Mouse (Mus musculus) cerebellum, adult 18-20 months (tissue): ENCODE measurements around the gene Trp53i13.
"Not testable (repeated sequence)": the region's sequence is repeated elsewhere in the genome, so short reads cannot be mapped to it uniquely, and the experiment has no call there.

ENCODE experiments used
- DNase-seq, 2 experiments: peaks; one replicate each; pipeline ENCODE4 v3.0.0; 2021

Trp53i13 gene

DNA sequence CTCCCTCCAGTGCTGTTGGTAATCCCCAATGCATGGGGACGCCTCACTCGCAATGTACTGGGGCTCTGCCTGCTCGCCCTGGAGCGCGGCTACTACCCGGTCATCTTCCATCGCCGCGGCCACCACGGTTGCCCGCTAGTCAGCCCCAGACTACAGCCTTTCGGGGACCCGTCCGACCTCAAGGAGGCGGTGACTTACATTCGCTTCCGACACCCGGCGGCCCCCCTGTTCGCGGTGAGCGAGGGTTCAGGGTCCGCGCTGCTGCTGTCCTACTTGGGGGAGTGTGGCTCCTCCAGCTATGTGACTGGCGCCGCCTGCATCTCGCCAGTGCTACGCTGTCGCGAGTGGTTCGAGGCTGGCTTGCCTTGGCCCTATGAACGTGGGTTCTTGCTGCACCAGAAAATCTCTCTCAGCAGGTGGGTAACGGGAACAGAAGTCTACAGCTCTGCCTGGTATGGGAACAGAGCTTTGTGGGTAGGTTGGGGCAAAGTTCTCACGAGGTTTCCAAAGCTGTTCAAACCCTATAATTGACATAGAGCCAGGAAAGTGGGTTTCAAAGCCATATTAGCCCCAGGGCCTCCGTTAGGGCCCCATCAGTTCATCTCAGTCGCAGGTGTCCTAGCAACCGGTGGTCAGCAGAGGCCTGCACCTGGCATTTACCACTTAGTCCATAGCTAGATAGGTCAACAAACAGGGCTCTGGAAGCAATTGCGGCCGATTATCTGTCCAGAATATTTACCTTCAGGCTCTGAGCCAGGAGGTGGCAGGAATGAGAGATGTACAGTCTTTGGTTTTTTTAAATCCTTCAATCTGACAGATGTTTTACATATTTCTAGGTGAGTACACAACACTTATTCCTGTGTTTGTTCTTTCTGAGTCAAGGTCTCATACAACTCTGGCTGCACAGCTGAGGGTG lies at the start of gene Trp53i13:
Trp53i13 (minus strand) TSS at position 344 of the 916 bp plus-strand sequence.
- DNase-seq: peak in 1 of 2 experiments; percentile 28

DNA sequence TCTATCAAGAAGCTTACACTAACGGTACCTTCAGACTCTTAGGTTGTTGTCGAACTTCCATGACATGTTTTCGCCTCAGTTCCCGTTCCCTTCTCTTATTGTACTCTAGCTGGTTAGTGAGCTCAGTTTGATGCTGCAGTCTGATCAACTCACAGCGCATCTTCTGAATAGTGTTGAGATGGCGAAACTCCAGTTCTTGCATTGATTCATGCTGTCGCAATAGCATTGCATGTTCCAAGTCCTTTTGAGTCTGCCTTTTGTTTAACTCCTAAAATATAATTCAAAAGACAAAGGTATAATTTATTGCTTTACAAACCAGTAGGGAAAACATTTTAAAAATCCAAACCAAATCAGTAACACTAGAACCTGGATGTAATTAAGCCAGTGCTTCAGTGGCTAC lies 29.5 kb upstream of the Trp53i13 start:
- DNase-seq: no peak

DNA sequence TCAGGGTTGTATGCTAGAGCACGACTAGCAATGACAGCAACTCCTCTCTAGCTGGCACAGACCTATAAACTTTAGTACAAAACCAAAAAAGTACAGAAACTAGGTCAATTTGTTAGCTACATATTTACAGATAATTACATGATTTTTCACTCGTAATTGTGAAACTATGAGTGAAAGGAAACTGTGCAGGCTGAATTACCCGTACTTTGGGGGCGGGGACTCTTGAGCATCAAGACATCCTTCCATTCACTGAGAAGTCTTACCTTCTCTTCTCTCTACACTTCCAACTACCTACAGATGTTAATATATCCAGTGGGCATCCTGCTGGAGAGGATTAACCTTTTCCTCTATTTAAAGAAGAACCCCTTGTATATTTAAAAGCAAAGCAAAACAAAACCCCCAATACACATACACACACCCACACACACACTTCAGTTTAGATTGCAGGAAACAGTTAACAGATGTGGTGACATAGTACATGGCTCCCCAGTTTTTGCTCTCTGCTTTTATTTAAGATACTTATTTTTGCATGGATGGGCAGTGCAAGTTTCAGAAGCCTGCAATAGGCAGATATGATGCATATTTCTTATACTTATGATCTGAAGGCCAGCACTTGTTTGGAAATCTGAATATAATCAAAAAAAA lies 16.5 kb upstream of the Trp53i13 start:
- no peak for DNase-seq

DNA sequence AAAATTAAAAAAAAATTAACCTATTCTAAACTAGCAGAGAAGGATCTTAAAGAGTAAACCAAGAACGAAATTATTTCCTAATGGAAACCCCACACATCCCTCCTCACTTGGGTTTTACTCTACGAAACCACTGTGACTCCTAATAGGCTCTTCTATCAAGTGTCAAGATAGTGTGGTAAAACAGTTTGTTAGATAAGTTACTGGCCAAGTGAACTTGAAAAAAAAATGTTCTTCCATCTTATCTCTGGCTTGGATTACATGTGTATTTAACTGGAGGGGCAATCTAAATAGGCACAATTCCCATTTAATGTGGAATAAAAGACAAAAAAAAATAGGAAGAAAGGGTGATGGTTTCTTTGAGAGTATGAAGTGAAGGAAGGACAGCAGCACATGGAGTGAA lies 15.1 kb upstream of the Trp53i13 start:
- DNase-seq: no peak

DNA sequence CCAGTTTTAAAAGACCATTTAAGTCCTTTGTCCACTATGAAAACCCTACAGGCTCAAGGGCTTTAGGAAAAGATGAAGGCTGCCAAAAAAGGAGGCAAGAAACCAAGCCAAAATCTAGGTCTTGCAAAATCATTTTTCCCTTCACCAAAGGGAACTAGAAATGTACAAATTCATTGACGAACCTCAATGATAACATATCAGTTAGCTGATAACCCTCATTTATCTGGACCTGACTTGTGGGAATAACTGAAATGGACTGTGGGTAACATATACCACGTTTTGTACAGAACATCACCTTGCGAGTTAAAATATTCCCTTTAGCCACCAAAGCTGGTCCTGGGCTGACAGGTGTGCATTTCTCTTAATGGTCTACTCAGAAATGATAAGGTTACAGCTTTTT lies 13.9 kb upstream of the Trp53i13 start:
- DNase-seq: no peak

DNA sequence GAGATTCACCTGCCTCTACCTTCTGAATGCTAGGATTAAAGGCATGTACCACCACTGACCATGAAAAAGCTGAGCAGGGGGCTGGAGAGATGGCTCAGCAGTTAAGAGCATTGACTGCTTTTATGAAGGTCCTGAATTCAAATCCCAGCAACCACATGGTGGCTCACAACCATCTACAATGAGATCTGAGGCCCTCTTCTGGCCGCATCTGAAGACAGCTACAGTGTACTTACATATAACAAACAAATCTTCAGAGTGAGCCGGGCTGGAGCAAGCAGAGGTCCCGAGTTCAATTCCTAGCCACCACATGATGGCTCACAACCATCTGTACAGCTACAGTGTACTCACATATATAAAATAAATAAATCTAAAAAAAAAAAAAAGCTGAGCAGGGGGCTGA lies 12.6 kb upstream of the Trp53i13 start:
- not testable (repeated sequence) for DNase-seq

DNA sequence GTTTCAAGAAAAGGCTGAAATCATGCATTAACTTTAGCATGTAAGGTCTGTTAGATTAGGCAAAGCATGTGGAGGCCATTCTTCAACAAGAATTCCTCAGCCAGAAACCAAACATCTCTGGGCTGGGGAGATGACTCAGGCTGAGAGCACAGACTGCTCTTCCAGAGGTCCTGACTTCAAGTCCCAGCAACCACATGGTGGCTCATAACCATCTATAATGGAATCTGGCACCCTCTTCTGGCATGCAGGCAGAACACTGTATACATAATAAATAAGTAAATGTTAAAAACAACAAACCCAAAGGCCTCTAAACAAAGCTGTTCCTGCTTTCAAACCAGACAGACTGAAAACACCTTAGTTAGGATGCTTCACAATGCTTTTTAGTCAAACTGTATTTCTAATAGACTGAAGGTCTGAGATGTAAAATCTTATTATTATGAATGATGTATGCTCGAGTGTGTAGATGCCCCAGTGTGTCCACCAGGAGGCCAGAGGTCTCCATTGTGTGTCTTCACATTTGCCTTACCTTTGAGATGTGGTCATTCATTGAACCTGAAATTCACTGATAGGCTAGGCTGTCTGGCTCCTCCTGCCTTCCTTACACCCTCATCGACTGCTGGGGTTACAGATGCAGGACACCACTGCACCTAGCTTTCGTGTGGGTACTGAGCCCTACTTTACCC lies 10.2 kb upstream of the Trp53i13 start:
- DNase-seq: no peak

DNA sequence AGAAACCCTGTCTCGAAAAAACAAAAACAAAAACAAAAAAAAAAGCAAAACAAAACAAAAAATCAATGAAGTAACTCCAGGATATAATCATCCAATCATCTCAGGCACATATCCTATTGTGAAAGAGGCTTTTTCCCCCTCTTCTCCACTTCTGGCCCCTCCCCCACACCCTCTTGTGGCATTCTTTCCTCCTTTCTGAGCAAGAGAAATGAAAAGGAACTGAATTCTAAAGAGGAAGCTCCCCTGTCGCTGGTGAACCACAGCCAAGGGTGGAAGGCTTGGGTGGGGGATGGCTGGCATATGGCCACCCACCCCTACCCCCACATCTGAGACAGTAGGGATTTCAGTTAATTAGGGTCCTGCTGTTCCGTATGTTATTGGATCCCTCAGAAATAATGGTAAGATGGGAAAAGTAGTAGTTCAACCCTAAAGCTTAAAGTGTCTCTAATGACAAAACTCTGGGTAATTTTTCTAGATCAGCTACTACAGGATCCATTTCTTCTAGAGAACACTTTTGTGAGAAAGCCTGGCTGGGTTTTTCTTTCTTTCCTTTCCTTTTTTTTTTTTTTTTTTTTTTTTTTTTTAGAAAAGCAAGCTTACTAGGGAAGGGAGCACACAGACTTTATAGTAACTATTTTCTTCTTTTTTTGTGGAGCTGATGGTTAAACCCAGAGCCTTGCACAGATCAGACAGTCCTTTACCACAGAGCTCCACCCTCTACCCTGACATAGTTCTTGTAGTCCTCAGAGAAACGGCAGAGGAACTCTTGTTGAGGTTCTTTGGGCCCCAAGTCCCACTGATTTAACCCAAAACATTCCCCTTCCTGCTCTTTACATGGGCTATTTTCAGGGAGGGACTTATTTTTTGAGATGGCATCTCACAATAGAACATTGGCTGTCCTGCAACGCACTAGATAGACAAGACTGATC lies 5.1 kb upstream of the Trp53i13 start:
- no peak for DNase-seq

DNA sequence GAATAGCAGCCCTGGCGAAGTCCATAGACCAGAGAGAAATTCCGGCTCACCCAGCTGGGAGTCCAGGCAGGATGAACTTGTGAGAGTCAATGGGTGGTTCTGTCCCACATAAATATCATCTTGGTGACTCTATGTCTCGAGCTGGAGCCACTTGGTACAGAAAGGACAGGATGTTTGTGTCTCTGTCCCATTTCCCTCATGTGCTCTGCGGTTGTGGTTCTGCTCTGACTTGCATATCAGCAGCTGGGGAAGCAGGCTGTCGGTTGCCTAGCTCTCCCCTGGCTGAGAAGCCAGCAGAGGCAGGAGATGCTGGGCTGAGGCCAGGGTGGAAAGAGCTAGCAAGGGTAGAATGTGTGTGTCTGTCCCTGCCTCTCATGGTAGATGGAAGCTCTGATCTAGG lies 3.3 kb upstream of the Trp53i13 start, which contains the start of gene Gm10392:
Gm10392 (minus strand) TSS at position 156 of the 400 bp plus-strand sequence.
- no peak for DNase-seq

DNA sequence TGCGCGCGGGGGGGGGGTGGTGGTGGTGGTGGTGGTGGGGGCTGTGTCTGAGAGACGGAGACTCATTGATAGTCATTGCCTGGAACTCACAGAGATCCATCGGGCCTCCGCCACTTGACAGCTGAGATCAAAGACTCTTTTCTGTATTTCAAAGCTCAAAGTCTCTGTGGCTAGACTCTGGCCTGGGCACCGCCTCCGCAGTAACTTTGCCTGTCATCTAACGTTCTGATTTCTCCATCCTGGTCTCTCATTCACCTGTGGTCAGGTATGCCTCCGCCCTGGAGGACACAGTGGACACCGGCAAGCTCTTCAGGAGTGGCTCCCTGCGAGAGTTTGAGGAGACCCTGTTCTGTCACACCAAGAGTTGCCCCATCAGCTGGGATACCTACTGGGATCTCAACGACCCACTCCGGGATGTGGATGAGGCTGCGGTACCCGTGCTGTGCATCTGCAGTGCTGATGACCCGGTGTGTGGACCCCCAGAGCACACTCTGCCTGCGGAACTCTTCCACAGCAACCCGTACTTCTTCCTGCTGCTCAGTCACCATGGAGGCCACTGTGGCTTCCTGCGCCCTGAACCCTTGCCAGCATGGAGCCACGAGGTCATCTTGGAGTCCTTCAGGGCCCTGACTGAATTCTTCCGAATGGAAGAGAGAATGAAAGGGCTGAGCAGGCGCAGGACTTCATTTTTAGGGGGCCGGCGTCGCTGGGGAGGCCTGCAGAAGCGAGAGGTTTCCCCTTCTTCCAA lies 2.4 kb upstream of the Trp53i13 start:
- DNase-seq: peak in 1 of 2 experiments; percentile 2

DNA sequence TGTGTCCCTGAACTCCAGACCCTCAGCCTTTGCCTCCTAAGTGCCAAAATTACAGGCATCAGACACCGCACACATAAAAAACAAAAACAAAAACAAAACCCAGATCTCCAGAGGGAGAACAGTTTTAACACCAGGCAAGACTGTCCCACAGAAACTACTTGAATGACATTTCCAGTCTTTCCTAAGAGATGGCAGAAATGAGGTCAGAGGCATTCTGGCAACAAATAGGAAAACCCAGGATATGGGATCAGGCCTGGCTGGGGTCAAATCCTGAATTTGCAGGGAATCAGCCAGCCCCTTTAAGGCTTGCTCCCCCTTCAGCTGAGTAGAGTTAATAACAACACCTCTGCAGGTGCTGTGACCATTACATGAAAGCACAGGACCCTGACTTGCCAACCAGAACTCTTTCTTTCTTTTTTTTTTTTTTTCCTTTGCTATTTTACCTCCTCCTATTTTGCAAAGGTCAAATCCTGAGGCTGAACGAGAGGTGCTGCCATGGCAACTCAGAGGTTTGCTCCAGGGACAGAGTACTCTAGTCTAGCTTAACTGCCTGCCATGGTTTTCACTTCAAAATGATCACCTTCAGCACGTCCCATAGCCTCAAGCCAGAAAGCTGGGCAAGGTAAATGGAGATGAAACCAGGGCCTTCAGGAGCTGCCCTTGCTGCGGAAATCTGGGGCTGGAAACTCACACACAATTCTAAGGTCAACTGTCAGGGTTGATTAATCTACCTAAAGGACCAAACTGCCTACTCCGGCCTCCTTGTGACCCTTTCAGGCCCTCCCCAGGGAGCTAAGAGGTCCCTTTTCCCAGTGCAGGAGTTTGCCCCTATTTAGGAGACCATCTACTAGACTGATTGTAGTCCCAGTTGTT lies 1.0 kb upstream of the Trp53i13 start:
- peak in 1 of 2 experiments; percentile 5 for DNase-seq

DNA sequence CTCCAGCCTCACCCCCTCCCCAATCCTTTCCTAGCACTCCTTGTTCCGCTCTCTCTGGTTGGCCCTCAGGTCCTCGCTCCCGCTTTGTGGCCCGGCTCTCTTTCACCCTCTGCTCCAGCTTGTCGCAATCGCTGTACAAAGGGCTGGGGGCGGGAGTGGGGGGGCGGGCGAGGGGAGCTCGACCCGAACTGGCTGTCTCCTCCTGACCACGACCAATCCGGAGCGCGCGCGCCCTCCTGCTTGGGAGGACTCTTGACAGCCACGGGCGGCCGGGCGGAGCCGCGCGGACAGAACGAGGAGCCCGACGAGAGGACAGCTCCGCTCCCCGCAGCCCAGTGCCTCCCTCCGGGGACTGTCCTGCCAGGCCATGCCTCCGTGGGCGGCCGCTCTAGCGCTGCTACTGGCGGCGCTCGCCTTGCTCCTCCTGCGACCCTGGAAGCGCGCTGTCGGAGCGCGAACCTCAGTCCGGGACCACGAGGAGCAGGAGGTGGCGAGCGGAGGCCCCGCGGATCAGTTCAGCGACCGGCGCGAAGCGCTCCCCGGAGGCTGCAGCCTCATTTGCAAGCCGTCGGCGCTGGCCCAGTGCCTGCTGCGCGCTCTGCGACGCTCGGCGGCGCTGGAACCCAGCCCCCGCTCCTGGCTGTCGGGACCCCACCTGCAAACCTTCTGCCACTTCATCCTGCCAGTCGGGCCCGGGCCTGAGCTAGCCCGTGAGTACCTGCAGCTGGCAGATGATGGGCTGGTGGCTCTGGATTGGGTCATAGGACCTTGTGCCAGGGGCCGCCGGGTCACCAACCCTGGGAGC lies 746 bp downstream of the Trp53i13 start, which contains the start of gene Abhd15:
Abhd15 (plus strand) TSS at position 290 of the 805 bp plus-strand sequence.
- peak; percentile 61 to 62 for DNase-seq

DNA sequence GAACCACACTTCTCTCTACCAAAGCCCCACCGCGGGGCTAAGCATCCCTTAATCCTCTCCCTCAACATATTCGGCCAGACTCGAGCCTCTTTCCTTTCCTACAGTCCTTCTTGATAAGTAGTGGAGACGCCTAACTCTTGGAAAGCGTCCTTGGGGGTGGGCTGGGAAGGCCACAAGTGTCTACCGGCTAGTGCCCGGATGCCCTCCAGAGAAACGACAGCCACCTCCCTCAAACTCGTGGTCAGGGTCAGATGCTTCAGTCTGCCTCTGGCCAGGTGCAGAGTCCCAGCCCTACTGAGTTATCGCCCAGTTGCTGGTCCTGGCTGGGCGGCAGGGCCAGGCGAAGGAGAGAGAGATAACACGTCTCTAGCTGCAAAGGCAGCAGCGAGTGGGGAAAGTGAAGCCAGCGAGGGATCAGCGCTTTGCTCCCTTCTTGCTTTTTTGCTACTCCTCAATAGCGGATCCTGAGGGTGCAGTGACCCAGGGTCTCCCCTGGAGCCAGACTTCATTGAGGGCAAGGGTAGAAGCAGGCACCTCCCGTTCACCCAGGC lies 1.4 kb downstream of the Trp53i13 start:
- no peak for DNase-seq

DNA sequence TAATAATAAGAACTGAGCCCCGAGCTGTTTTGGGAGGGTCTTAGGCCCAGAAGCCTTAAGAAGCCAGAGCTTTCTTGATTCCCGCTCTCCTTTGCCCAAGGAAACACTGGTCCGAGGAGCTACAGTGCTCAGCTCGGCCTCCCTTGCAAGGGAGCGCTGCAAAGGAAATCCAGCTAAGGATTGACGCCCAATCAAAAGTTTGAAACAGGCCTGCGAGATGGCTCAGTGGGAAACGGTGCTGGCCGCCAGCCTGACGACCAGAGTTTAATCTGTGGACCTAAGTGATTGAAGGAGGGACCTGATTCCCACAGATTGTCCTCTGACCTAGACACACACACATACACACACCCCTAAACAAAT lies 2.0 kb downstream of the Trp53i13 start:
- peak in 1 of 2 experiments; percentile 17 for DNase-seq

DNA sequence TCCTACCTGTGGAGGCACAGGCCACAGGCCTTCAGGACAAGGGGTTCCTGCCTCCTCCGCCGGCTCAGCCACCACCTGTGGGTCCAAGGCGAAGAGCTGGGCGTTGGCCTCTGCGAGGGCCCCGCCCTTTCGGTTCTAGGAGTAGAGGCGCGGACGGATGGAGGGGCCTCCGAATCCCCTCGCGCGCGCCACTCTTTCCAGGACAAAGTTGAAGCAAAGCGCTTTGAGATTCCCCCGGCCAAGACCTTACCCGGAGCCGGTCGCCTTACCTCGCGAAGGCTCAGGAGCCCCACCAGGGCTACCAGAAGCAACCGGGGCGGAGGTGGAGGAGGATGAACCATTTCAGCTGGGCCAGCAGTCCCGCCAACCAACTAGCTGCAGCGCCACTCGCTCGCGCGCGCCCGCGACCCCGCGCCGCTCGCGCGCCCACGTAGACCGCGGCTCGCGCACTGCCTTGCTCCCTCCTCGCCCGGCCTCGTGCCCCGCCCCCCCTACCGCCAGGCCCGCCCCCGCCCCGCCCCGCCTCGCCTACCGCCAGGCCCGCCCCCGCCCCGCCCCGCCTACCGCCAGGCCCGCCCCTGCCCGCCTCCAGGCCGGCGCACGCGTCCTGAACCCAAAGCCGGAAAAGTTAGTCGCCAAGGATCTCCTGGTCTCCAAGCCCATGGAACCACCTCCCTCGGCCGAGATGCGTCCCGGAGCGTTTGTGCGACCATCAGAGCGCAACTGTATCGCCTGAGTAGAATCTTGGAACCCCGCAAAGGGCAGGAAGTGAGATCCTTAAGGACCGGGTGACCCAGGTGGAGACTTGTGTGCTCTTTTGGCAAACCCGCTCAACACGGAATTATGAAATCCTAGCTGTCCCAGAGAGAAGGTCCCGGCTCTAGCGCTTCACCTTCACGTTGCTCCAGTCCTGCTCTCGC lies 2.6 kb downstream of the Trp53i13 start:
- DNase-seq: peak; percentile 76 to 86

DNA sequence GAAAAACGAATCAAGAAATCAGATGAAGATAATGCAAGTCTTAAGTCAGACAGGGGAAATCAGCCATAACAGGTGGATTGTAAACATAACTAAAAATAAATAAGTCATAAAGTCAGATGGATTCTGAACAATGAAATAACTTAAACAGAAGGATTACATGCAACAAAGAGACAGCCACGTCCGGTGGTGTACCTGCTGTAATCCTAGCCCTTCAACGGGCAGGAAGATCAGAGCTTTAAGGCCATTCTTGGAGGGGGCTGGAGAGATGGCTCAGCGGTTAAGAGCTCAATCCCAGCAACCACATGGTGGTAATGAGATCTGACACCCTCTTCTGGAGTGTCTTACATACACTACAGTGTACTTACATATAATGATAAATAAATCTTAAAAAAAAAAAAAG lies 4.4 kb downstream of the Trp53i13 start:
- DNase-seq: no peak

DNA sequence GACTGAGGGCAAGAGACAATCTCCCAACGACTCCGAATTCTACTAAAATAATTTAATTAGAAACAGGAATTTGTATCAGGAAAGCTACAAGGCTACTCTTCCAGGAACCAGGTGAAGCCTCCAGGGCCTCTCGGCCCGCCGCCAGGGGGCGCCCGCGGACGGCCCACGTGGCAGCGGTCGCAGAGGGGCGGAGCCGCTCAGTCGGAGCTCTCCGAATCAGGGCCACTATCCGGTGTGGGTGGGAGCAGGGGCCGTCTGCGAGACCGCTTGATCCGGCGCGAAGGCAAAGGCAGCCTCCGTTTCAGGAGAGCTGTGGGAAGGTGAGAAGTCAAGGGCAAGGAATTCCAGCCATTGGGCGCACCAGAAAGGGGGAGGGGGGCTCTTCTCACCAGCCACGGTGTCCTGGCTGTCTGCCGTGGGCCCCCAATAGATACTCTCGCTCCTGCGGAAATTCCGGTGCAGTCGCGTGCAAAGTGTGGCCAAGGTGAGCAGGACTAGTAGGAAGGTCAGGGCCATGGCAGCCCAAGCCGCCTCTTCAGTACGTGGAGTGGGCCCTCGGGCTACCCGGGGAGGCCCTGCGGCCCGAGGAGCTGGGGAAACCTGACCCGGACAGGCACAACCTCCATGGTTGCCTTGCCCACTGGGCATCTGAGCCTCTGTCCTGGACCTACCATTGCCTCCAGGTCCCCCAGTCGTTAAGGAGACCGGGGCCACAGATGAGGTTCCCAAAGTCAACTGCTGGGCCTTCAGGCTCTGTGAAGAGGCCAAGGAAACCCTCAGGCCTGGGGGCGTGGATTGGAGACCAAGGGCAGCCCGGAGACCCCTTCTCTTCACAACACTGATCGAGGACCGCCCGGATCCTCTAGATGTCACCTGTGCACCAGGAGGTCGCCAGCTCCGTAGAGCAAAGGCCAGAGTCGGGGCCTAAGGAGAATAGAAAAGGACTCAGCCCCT lies 7.4 kb downstream of the Trp53i13 start:
- peak; percentile 73 to 86 for DNase-seq
